Comparison of ENCODE assay signal across 10 mouse cellular contexts in genomic region chr10:16545445-16545844, GRCm38 (mm10).
A peak's percentile ranks its signal among the peaks of the same experiment; 100 is the strongest.
DNase-seq lines count a peak whose midpoint lies in the region; ATAC-seq and TF ChIP-seq lines count a peak whose summit lies in the region.
"Had no signal": no experiment of that assay in that cellular context is flagged by ENCODE, and none has a peak within 500 bp of the region (broad histone marks: within the 10 kb centered on the region; RNA-seq: fewer than 3 reads in every experiment).

No protein-coding gene starts in this region.

- H3K4me2 ChIP-seq in forebrain, embryonic 15.5 days (replicated peaks), result no peak overlapping the region
- H3K4me2 ChIP-seq in midbrain, embryonic 12.5 days (replicated peaks), result no peak overlapping the region
- H3K4me2 ChIP-seq in heart, postnatal 0 days (ENCODE audit: low read depth, low read length), result no peak overlapping the region
- H3K4me2 ChIP-seq in stomach, embryonic 15.5 days, result no peak overlapping the region

- H3K4me3 ChIP-seq in forebrain, embryonic 10.5 days, result no peak overlapping the region
- no peak overlapping the region for H3K4me3 ChIP-seq in forebrain, embryonic 15.5 days
- no peak overlapping the region for H3K4me3 ChIP-seq in midbrain, embryonic 12.5 days
- no peak overlapping the region for H3K4me3 ChIP-seq in midbrain, embryonic 10.5 days
- no peak overlapping the region for H3K4me3 ChIP-seq in heart, postnatal 0 days (ENCODE audit: low read depth, low read length)
- no peak overlapping the region for H3K4me3 ChIP-seq in stomach, embryonic 15.5 days (replicated peaks)

- no peaks in the 10 kb centered on the region for H3K27me3 ChIP-seq in forebrain, embryonic 10.5 days (ENCODE audit: poor library complexity, severe bottlenecking)
- no peaks in the 10 kb centered on the region for H3K27me3 ChIP-seq in forebrain, embryonic 15.5 days
- H3K27me3 ChIP-seq in midbrain, embryonic 12.5 days, result no peaks in the 10 kb centered on the region
- H3K27me3 ChIP-seq in midbrain, embryonic 10.5 days (ENCODE audit: low read depth, poor library complexity, severe bottlenecking), result no peaks in the 10 kb centered on the region
- H3K27me3 ChIP-seq in heart, postnatal 0 days (ENCODE audit: control insufficient read depth, insufficient read depth, low read length), result no peaks in the 10 kb centered on the region
- H3K27me3 ChIP-seq in stomach, embryonic 15.5 days (replicated peaks), result no peaks in the 10 kb centered on the region

- no peaks in the 10 kb centered on the region for H3K9me3 ChIP-seq in forebrain, embryonic 10.5 days
- no peaks in the 10 kb centered on the region for H3K9me3 ChIP-seq in forebrain, embryonic 15.5 days
- H3K9me3 ChIP-seq in midbrain, embryonic 12.5 days, result no peaks in the 10 kb centered on the region
- H3K9me3 ChIP-seq in midbrain, embryonic 10.5 days (replicated peaks), result no peaks in the 10 kb centered on the region
- H3K9me3 ChIP-seq in heart, postnatal 0 days (replicated peaks; ENCODE audit: control insufficient read depth, low read length), result no peaks in the 10 kb centered on the region
- no peaks in the 10 kb centered on the region for H3K9me3 ChIP-seq in stomach, embryonic 15.5 days

- no peak for TF ChIP-seq EP300 in heart, postnatal 0 days (IDR thresholded peaks at IDR 0.05; ENCODE audit: low read depth)

- H3K9ac ChIP-seq in forebrain, embryonic 15.5 days (replicated peaks), result no peak overlapping the region
- H3K9ac ChIP-seq in midbrain, embryonic 12.5 days (replicated peaks), result no peak overlapping the region
- H3K9ac ChIP-seq in heart, postnatal 0 days (replicated peaks; ENCODE audit: low read depth, low read length), result no peak overlapping the region
- H3K9ac ChIP-seq in stomach, embryonic 15.5 days, result no peak overlapping the region

- H3K4me1 ChIP-seq in forebrain, embryonic 10.5 days, result peaks cover 10% of the 10 kb centered on the region; the same call in 1 of the 2 replicates
- H3K4me1 ChIP-seq in forebrain, embryonic 15.5 days, result no peaks in the 10 kb centered on the region
- H3K4me1 ChIP-seq in midbrain, embryonic 12.5 days, result no peaks in the 10 kb centered on the region
- H3K4me1 ChIP-seq in midbrain, embryonic 10.5 days, result no peaks in the 10 kb centered on the region
- H3K4me1 ChIP-seq in heart, postnatal 0 days (ENCODE audit: control insufficient read depth, insufficient read depth), result peaks cover 6% of the 10 kb centered on the region; the same call in 1 of the 2 replicates
- H3K4me1 ChIP-seq in stomach, embryonic 15.5 days, result no peaks in the 10 kb centered on the region

- 4% methylated on average over 1 of the region's 1 CpGs for WGBS in forebrain, embryonic 10.5 days
- WGBS in forebrain, embryonic 15.5 days, result 0% methylated on average over 1 of the region's 1 CpGs
- 6% methylated on average over 1 of the region's 1 CpGs for WGBS in midbrain, embryonic 12.5 days
- WGBS in midbrain, embryonic 10.5 days, result 8% methylated on average over 1 of the region's 1 CpGs
- WGBS in heart, postnatal 0 days, result 18% methylated on average over 1 of the region's 1 CpGs
- WGBS in stomach, embryonic 15.5 days, result 8% methylated on average over 1 of the region's 1 CpGs

- no peak for DNase-seq in forebrain, embryonic 10.5 days (ENCODE audit: extremely low spot score, low spot score)
- DNase-seq in midbrain, embryonic 10.5 days (ENCODE audit: low spot score), result no peak
- peak; percentile 44 for DNase-seq in heart, postnatal 0 days (ENCODE audit: low spot score)
- DNase-seq in layer of hippocampus, adult 11-12 months (ENCODE audit: low spot score), result no peak
- DNase-seq in layer of hippocampus, adult 8-10 months (ENCODE audit: low spot score in 2 of 2), result no peak
- DNase-seq: right cerebral cortex, postnatal 25 days had no signal

- ATAC-seq in forebrain, embryonic 15.5 days (replicated peaks), result no peak
- ATAC-seq in midbrain, embryonic 12.5 days (ENCODE audit: low FRiP score, low read depth), result peak; percentile 27; the same call in 1 of the 2 replicates
- peak; percentile 70; the same call in 1 of the 2 replicates for ATAC-seq in heart, postnatal 0 days (ENCODE audit: insufficient read depth, low read depth)
- no peak; the same call in 1 of the 2 replicates for ATAC-seq in stomach, embryonic 15.5 days (ENCODE audit: insufficient read depth, low FRiP score, low read depth)
- ATAC-seq: activated CD4-positive, CD25-positive, alpha-beta regulatory T cell, adult 4 months had no signal

- no peak for TF ChIP-seq CTCF in heart, postnatal 0 days (IDR thresholded peaks at IDR 0.05; ENCODE audit: low read depth)

- no peaks in the 10 kb centered on the region for H3K36me3 ChIP-seq in forebrain, embryonic 10.5 days (replicated peaks)
- H3K36me3 ChIP-seq in forebrain, embryonic 15.5 days, result no peaks in the 10 kb centered on the region
- H3K36me3 ChIP-seq in midbrain, embryonic 12.5 days, result no peaks in the 10 kb centered on the region
- no peaks in the 10 kb centered on the region for H3K36me3 ChIP-seq in midbrain, embryonic 10.5 days
- no peaks in the 10 kb centered on the region for H3K36me3 ChIP-seq in heart, postnatal 0 days (replicated peaks; ENCODE audit: control insufficient read depth, insufficient read depth, low read length)
- H3K36me3 ChIP-seq in stomach, embryonic 15.5 days, result no peaks in the 10 kb centered on the region

- peak overlapping the region; percentile 62; the same call in 1 of the 2 replicates for H3K27ac ChIP-seq in forebrain, embryonic 10.5 days
- H3K27ac ChIP-seq in forebrain, embryonic 15.5 days (replicated peaks), result no peak overlapping the region
- H3K27ac ChIP-seq in midbrain, embryonic 12.5 days (replicated peaks), result no peak overlapping the region
- H3K27ac ChIP-seq in midbrain, embryonic 10.5 days (replicated peaks), result no peak overlapping the region
- peak overlapping the region; percentile 64 for H3K27ac ChIP-seq in heart, postnatal 0 days (ENCODE audit: low read depth)
- H3K27ac ChIP-seq in stomach, embryonic 15.5 days, result peak overlapping the region; percentile 3; the same call in 1 of the 2 replicates

Comparison
In these comparisons a context has a peak if more than half of its experiments do, and no peak if none do; other contexts are left out.
1. H3K27ac ChIP-seq: peak in forebrain, embryonic 10.5 days (single experiment), heart, postnatal 0 days (single experiment) and stomach, embryonic 15.5 days (single experiment); none in forebrain, embryonic 15.5 days (single experiment), midbrain, embryonic 12.5 days (single experiment) and midbrain, embryonic 10.5 days (single experiment).
2. ATAC-seq: peak in midbrain, embryonic 12.5 days (single experiment) and heart, postnatal 0 days (single experiment); none in forebrain, embryonic 15.5 days (single experiment) and stomach, embryonic 15.5 days (single experiment).